Mouse (Mus musculus): ENCODE measurements around the gene Ncoa7. TPM values are rescaled to one million over a fixed set of nuclear protein-coding genes. Genes with fewer than 3 reads are reported as not detected.

Ncoa7 gene
- polyA plus RNA-seq, 1 experiment from 2014 or later: 8.8 TPM

DNA sequence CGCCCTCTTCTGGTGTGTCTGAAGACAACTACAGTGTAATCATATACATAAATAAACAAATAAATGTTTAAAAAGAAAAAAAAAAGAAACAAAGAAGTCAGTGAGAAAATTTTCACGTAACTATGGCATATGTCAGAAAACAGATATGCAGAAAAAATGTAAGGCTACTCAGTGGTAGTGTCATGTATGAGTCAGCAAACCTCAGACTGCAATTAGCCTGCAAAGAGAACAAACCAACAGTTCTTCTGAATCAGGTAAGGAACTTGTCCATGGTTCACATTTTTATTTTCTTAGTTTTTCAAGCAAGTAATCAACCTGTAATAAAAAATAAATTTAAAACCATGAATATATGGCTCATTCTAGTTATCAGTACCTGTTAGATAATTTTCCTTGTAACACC is 195.0 kb downstream of the Ncoa7 start:
- no peak overlapping the region for H3K4me3 ChIP-seq (ENCODE audit: low read depth, low read length)
- ATAC-seq (no peak), DNase-seq (ENCODE audit: low spot score) (no peak)
- H3K4me1 ChIP-seq (ENCODE audit: insufficient read depth, low read depth, low read length): no peaks in the 10 kb centered on the region
- no peaks in the 10 kb centered on the region for H3K9me3 ChIP-seq (ENCODE audit: low read length)
- no peak overlapping the region for H3K4me2 ChIP-seq (replicated peaks; ENCODE audit: low read depth, low read length)
- 65% methylated on average over 2 of the region's 2 CpGs for whole genome bisulfite sequencing
- no peak overlapping the region for H3K9ac ChIP-seq (replicated peaks; ENCODE audit: low read depth)
- H3K27me3 ChIP-seq (replicated peaks; ENCODE audit: insufficient read depth, low read length): no peaks in the 10 kb centered on the region
- TF ChIP-seq CTCF (IDR thresholded peaks at IDR 0.05) (no peak), EP300 (IDR thresholded peaks at IDR 0.05) (no peak)
- H3K27ac ChIP-seq (ENCODE audit: low read length): no peak overlapping the region
- H3K36me3 ChIP-seq (ENCODE audit: insufficient read depth, low read length): peaks cover 14% of the 10 kb centered on the region; the same call in 1 of the 2 replicates

DNA sequence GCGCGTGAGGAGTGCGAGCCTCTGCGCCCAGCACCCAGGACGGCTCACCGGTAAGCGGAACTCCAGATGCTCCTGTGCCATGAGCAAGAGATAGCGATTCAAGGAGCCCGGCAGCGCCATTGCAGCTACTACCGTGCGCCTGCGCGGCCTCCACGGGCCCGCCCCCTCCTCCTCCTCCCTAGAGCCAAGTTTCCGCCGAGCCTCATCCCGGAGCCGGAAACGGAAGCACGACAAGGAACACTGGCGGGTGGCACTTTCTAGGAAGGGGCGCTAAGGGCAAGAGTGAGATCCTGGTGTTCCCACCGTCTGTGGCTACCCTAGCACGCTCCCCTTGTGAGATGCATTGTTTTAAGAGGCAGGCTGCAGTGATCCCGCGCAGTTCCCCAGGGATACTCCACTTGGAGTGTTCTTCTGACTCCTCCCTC is 202.6 kb downstream of the Ncoa7 start, which contains the start of gene Trmt11:
Gene Trmt11 (minus strand): TSS at position 208 of the 425 bp plus-strand sequence.
- H3K4me2 ChIP-seq (replicated peaks; ENCODE audit: low read depth, low read length): peak within 1 kb of the TSS; percentile 84
- H3K9ac ChIP-seq (replicated peaks; ENCODE audit: low read depth): peak within 1 kb of the TSS; percentile 72
- H3K4me3 ChIP-seq (ENCODE audit: low read depth, low read length): peak within 1 kb of the TSS; percentile 88
- H3K27me3 ChIP-seq (replicated peaks; ENCODE audit: insufficient read depth, low read length): no peaks in the 10 kb centered on the region
- ATAC-seq: peak; percentile 99
- peak; percentile 97 for DNase-seq (ENCODE audit: low spot score)
- 0% methylated on average over 22 of the region's 28 CpGs for WGBS
- TF ChIP-seq EP300 (IDR thresholded peaks at IDR 0.05) (peak; percentile 66; the same call in 1 of the 2 replicates), CTCF (IDR thresholded peaks at IDR 0.05) (no peak)
- H3K27ac ChIP-seq (ENCODE audit: low read length): peak within 1 kb of the TSS; percentile 88
- H3K9me3 ChIP-seq (ENCODE audit: low read length): no peaks in the 10 kb centered on the region
- no peaks in the 10 kb centered on the region for H3K36me3 ChIP-seq (ENCODE audit: insufficient read depth, low read length)
- H3K4me1 ChIP-seq (ENCODE audit: insufficient read depth, low read depth, low read length): 0 out of 2 replicates have a peak, but pooled peaks cover 2% of the 10 kb centered on the region

DNA sequence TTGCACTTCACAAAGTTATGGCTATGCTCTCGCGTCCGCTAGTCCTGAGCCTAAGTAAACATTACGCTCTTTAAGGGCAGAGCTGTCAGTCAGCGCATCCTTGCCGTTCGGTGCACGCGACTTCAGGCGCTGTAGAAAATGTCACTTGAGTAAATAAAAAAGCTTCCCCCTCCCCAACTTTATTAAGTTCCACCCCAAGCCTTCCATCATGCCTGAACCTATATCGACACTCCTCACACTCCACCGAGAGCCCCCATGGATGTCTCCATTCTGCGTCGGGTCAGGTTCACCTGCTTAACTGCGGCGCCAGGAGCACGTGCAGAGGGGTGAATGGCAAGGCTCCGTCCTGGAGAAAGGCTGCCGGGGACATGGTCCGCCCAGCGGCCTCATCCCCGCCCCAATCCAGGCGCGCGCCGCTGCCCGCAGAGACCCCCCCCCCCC is 203.0 kb downstream of the Ncoa7 start:
- H3K4me3 ChIP-seq (ENCODE audit: low read depth, low read length): peak overlapping the region; percentile 88
- H3K4me1 ChIP-seq (ENCODE audit: insufficient read depth, low read depth, low read length): 0 out of 2 replicates have a peak, but pooled peaks cover 2% of the 10 kb centered on the region
- ATAC-seq (peak; percentile 80), DNase-seq (ENCODE audit: low spot score) (peak; percentile 39)
- under 1% methylated on average over 18 of the region's 27 CpGs for WGBS
- no peaks in the 10 kb centered on the region for H3K36me3 ChIP-seq (ENCODE audit: insufficient read depth, low read length)
- H3K27me3 ChIP-seq (replicated peaks; ENCODE audit: insufficient read depth, low read length): no peaks in the 10 kb centered on the region
- peak overlapping the region; percentile 72 for H3K9ac ChIP-seq (replicated peaks; ENCODE audit: low read depth)
- no peaks in the 10 kb centered on the region for H3K9me3 ChIP-seq (ENCODE audit: low read length)
- no peak for TF ChIP-seq EP300 (IDR thresholded peaks at IDR 0.05)
- TF ChIP-seq CTCF (IDR thresholded peaks at IDR 0.05): no peak
- peak overlapping the region; percentile 84 for H3K4me2 ChIP-seq (replicated peaks; ENCODE audit: low read depth, low read length)
- peak overlapping the region; percentile 88 for H3K27ac ChIP-seq (ENCODE audit: low read length)

DNA sequence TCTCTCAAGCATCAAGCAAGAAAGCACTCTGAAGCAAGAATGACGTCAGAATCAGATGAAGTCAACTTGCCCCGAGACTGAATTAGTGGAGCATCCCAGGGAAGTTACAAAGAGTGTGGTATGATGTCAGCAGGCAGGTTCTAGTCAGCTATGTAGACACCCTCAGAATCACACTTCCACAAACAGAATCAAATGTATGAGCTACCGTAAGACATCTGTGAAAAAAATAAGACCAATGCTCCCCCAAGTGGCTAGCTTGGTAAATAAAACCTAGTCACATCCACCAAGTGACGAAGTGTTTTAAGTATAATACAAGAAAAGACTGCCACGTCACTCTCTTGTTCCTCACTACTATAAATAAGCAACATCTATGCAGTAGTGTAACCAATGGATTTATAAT is 216.1 kb downstream of the Ncoa7 start:
- WGBS: 57% methylated on average over 5 of the region's 5 CpGs
- Histone ChIP-seq H3K9ac (replicated peaks; ENCODE audit: low read depth) (no peak overlapping the region), H3K27ac (ENCODE audit: low read length) (no peak overlapping the region), H3K4me3 (ENCODE audit: low read depth, low read length) (no peak overlapping the region), H3K4me1 (ENCODE audit: insufficient read depth, low read depth, low read length) (no peaks in the 10 kb centered on the region), H3K9me3 (ENCODE audit: low read length) (no peaks in the 10 kb centered on the region), H3K27me3 (replicated peaks; ENCODE audit: insufficient read depth, low read length) (no peaks in the 10 kb centered on the region), H3K36me3 (ENCODE audit: insufficient read depth, low read length) (0 out of 2 replicates have a peak, but pooled peaks cover 4% of the 10 kb centered on the region), H3K4me2 (replicated peaks; ENCODE audit: low read depth, low read length) (no peak overlapping the region)
- TF ChIP-seq CTCF (IDR thresholded peaks at IDR 0.05): peak; percentile 37
- TF ChIP-seq EP300 (IDR thresholded peaks at IDR 0.05): no peak
- no peak for ATAC-seq
- DNase-seq (ENCODE audit: low spot score): peak; percentile 16

DNA sequence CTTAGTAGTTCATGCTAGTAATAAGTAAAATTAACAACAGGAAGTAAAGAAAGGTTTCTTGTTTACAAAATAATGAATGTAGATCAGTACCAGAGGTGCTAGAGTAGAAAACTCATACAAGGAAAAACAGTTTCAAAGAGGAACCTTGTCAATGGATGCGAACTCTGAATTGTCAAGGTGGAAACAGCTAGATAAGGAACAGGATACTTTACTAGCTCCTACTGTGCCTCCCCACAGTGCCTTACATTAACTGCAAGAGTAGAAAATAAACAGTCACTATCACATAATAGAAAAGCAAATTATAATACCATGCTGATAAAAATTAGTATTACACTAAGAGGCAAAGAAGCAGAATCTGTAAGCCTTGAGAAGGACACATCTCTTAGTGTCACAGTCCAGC is 217.4 kb downstream of the Ncoa7 start:
- no peak overlapping the region for H3K4me3 ChIP-seq (ENCODE audit: low read depth, low read length)
- 100% methylated on average over 1 of the region's 1 CpGs for WGBS
- no peaks in the 10 kb centered on the region for H3K27me3 ChIP-seq (replicated peaks; ENCODE audit: insufficient read depth, low read length)
- H3K4me2 ChIP-seq (replicated peaks; ENCODE audit: low read depth, low read length): no peak overlapping the region
- ATAC-seq: no peak
- no peaks in the 10 kb centered on the region for H3K4me1 ChIP-seq (ENCODE audit: insufficient read depth, low read depth, low read length)
- H3K9ac ChIP-seq (replicated peaks; ENCODE audit: low read depth): no peak overlapping the region
- TF ChIP-seq CTCF (IDR thresholded peaks at IDR 0.05): no peak
- no peak overlapping the region for H3K27ac ChIP-seq (ENCODE audit: low read length)
- H3K9me3 ChIP-seq (ENCODE audit: low read length): no peaks in the 10 kb centered on the region
- no peak for DNase-seq (ENCODE audit: low spot score)
- H3K36me3 ChIP-seq (ENCODE audit: insufficient read depth, low read length): 0 out of 2 replicates have a peak, but pooled peaks cover 4% of the 10 kb centered on the region

Other genes starting within 250 kb of the Ncoa7 start
- 14.8 and 15.4 TPM in 2 replicates for gene Trmt11, start 202.6 kb downstream of the Ncoa7 start, polyA plus RNA-seq (2015; fragmentation: Nextera tagmentation; extraction: Ambion mirVana)
- gene Hint3, start 173.7 kb downstream of the Ncoa7 start, polyA plus RNA-seq (2015; fragmentation: Nextera tagmentation; extraction: Ambion mirVana): 37.2 and 46.0 TPM in 2 replicates
- gene Hey2, start 39.5 kb upstream of the Ncoa7 start, polyA plus RNA-seq (2015; fragmentation: Nextera tagmentation; extraction: Ambion mirVana): 2.5 and 2.8 TPM in 2 replicates